Mouse (Mus musculus) forebrain, embryonic 16.5 days (tissue): ENCODE measurements around the gene Gfm2. TPM values are rescaled to one million over a fixed set of nuclear protein-coding genes. Genes with fewer than 3 reads are reported as not detected.

Source experiments
- ATAC-seq: fragments of 200-750 bp; cut with Nextera tagmentation; 2 replicates; pipeline ENCODE4 v1.8.0; 2017; ENCODE audit warnings: mild to moderate bottlenecking, moderate library complexity
- H3K27ac ChIP-seq: fragments of 300-500 bp; sonication (generic); 2 replicates; pipeline ENCODE4 v1.5.1; 2014; ENCODE audit warnings: low read length, control low read depth
- H3K27me3 ChIP-seq: fragments of 300-500 bp; sonication (generic); replicated peaks from 2 replicates; pipeline ENCODE4 v1.6.1; 2014; ENCODE audit warnings: low read length; ENCODE audit not compliant: control insufficient read depth, insufficient read depth
- H3K36me3 ChIP-seq: fragments of 300-500 bp; sonication (generic); 2 replicates; pipeline ENCODE4 v1.6.1; 2014; ENCODE audit not compliant: control insufficient read depth, insufficient read depth
- H3K4me1 ChIP-seq: fragments of 300-500 bp; sonication (generic); replicated peaks from 2 replicates; pipeline ENCODE4 v1.6.1; 2014; ENCODE audit warnings: low read length; ENCODE audit not compliant: control insufficient read depth, insufficient read depth
- H3K4me2 ChIP-seq: fragments of 300-500 bp; sonication (generic); 2 replicates; pipeline ENCODE4 v1.6.1; 2014; ENCODE audit warnings: mild to moderate bottlenecking, low read length, control low read depth
- H3K4me3 ChIP-seq: fragments of 300-500 bp; sonication (generic); replicated peaks from 2 replicates; pipeline ENCODE4 v1.5.1; 2014; ENCODE audit warnings: mild to moderate bottlenecking, low read length, control low read depth
- H3K9ac ChIP-seq: fragments of 300-500 bp; sonication (generic); replicated peaks from 2 replicates; pipeline ENCODE4 v1.6.1; 2014; ENCODE audit warnings: low read depth, low read length, control low read depth
- H3K9me3 ChIP-seq: fragments of 300-500 bp; sonication (generic); 2 replicates; pipeline ENCODE4 v1.6.1; 2016; ENCODE audit warnings: low read length; ENCODE audit not compliant: control insufficient read depth
- WGBS: fragments of 180-500 bp; shearing (Covaris S2); extraction: QIAGEN DNeasy Blood & Tissue Kit; methylation state at CpG from one replicate; pipeline ENCODE4 v1.1.7; 2014; 5-methylcytosine and 5-hydroxymethylcytosine counted together
- polyA plus RNA-seq: library from polyadenylated mRNA; unstranded; fragments of >200 nt; fragmentation: Nextera tagmentation; extraction: Ambion mirVana; gene quantifications from 2 replicates; pipeline ENCODE4 v1.2.1, GENCODE M21; 2015

The Gfm2 gene
- polyA plus RNA-seq, 1 experiment from 2014 or later = 35.1 TPM

DNA sequence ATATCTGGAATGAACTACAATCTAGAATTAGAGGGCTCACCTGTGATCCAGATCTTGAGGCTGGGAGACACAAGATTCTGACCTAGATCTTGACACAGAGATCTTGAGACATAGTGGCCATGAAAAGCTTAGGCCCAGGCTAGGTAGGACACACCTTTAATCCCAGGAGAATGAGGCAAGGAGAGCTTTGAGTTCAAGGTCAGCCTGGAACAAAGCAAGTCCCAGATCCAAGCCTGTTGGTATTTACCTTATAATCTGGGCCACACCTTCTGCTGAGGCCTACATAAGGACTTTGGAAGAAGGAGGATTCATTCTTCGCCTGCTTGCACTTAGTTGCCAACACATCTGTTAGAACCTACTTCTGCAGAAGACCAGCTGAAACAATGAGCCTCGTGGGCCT, 61.4 kb downstream of the Gfm2 start:
- no peak overlapping the region for H3K4me3 ChIP-seq
- H3K9me3 ChIP-seq = no peaks in the 10 kb centered on the region
- 82% methylated on average over 2 of the region's 2 CpGs for WGBS
- H3K27me3 ChIP-seq = no peaks in the 10 kb centered on the region
- peaks cover 10% of the 10 kb centered on the region for H3K4me1 ChIP-seq
- H3K36me3 ChIP-seq = no peaks in the 10 kb centered on the region
- H3K4me2 ChIP-seq = no peak overlapping the region
- H3K9ac ChIP-seq = no peak overlapping the region
- ATAC-seq = no peak
- H3K27ac ChIP-seq = no peak overlapping the region

DNA sequence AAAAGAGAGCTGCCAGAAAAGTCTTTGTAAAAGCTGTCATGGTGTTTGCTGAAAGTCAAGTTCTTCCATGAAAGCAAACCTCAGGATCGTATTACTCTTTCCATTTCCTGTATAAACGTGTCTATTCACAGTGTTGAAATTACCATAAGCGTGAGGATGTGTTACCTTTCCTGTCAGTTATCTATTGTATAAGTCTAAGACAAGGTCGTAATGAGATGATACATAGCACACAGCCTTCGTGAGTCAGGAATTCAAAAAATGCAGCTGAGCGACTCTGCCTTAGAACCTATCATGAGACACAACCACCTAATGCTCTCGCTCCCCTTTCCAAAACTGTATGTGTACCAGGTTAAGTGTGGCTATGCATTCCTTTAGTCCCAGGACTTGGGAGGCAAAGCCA, 63.3 kb downstream of the Gfm2 start:
- no peak for ATAC-seq
- Histone ChIP-seq H3K36me3 (no peaks in the 10 kb centered on the region), H3K4me3 (no peak overlapping the region), H3K9ac (no peak overlapping the region), H3K9me3 (no peaks in the 10 kb centered on the region), H3K4me1 (peaks cover 17% of the 10 kb centered on the region), H3K4me2 (no peak overlapping the region), H3K27me3 (no peaks in the 10 kb centered on the region), H3K27ac (no peak overlapping the region)
- 76% methylated on average over 7 of the region's 7 CpGs for WGBS

DNA sequence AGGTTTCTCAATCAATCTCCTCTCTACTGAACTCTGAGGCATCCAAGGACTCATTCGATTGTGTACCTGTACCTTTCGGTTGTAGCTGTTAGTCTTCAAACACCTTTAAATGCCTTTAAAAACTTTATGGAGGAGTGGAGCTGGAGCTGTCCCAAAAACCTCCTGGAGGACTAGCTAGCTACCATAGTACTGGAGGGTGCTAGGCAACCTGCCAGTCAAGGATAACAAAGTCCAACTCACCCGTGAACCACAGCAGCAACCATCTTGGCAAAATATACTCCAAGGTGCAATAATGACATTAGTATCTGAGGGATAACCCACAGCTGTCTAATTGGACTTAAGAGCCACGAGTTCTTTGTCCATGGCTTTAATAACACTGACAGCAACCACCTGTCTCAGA, 64.2 kb downstream of the Gfm2 start:
- H3K27me3 ChIP-seq = no peaks in the 10 kb centered on the region
- H3K4me1 ChIP-seq = peaks cover 14% of the 10 kb centered on the region
- no peak overlapping the region for H3K4me3 ChIP-seq
- 71% methylated on average over 4 of the region's 4 CpGs for WGBS
- ATAC-seq = no peak
- no peaks in the 10 kb centered on the region for H3K9me3 ChIP-seq
- no peak overlapping the region for H3K9ac ChIP-seq
- H3K4me2 ChIP-seq = no peak overlapping the region
- H3K36me3 ChIP-seq = no peaks in the 10 kb centered on the region
- no peak overlapping the region for H3K27ac ChIP-seq

DNA sequence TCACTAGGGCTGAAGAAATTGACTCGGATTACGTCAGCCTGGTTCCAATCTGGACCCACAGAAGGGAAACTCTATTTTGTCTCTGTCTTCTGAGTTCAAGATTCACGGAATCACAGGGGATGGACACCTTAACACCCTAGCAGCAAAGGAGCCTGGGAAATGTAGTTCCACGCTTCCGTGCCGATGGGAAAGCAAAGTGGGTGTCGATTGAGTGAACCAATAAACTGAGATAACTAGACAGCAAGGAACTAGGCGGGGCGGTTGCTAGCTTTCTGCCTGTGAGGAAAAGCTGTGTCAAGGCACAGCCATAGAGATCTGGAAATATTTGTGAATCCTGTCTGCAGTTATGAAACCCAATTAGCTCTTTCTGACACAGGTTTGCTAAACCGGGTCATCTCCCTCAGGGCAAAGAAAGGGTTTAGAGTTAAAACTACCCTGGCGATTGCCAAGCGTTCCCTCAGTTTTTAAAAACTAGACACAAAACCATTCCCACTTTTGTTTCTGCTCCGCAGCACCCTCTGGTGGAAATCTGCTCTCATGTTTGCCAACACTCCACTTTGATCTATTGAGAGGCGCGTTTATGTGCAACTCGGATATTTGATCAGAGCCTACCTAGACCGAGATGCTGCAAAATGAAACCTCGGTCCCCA, 67.4 kb downstream of the Gfm2 start:
- Histone ChIP-seq H3K4me3 (peak overlapping the region; percentile 38), H3K36me3 (no peaks in the 10 kb centered on the region), H3K4me2 (peak overlapping the region; percentile 63), H3K27ac (peak overlapping the region; percentile 67), H3K27me3 (no peaks in the 10 kb centered on the region), H3K9me3 (no peaks in the 10 kb centered on the region; the same call in 1 of the 2 replicates), H3K4me1 (peaks cover 7% of the 10 kb centered on the region; the same call in 1 of the 2 replicates), H3K9ac (0 out of 2 replicates have a peak overlapping the region, but pooled peaks have one; percentile 13)
- WGBS = 12% methylated on average over 18 of the region's 18 CpGs
- peak; percentile 85 for ATAC-seq

DNA sequence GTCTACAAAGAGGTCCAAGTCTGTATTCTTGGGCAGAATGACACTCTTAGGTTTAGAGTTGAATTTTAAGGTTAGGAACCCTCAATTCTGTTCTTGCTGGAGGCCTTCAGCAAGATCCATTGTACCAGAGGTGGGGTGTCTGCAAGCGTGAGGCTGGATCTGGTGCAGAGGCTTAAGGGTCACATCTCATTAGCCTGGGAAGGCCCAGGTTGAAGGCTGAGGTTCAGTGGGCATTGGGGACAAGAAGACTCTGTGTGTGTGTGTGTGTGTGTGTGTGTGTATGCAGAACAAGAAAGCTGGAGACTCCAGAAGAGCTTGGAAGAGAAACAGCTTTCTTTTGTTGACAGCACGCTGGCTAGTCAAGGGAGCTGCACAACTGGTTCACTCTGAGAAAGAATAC, 68.3 kb downstream of the Gfm2 start:
- no peak overlapping the region for H3K9ac ChIP-seq
- no peak for ATAC-seq
- no peaks in the 10 kb centered on the region for H3K36me3 ChIP-seq
- WGBS = 90% methylated on average over 2 of the region's 2 CpGs
- H3K27ac ChIP-seq = no peak overlapping the region
- H3K9me3 ChIP-seq = peaks cover 3% of the 10 kb centered on the region; the same call in 1 of the 2 replicates
- no peak overlapping the region for H3K4me2 ChIP-seq
- peaks cover 7% of the 10 kb centered on the region; the same call in 1 of the 2 replicates for H3K4me1 ChIP-seq
- H3K27me3 ChIP-seq = no peaks in the 10 kb centered on the region
- H3K4me3 ChIP-seq = no peak overlapping the region

DNA sequence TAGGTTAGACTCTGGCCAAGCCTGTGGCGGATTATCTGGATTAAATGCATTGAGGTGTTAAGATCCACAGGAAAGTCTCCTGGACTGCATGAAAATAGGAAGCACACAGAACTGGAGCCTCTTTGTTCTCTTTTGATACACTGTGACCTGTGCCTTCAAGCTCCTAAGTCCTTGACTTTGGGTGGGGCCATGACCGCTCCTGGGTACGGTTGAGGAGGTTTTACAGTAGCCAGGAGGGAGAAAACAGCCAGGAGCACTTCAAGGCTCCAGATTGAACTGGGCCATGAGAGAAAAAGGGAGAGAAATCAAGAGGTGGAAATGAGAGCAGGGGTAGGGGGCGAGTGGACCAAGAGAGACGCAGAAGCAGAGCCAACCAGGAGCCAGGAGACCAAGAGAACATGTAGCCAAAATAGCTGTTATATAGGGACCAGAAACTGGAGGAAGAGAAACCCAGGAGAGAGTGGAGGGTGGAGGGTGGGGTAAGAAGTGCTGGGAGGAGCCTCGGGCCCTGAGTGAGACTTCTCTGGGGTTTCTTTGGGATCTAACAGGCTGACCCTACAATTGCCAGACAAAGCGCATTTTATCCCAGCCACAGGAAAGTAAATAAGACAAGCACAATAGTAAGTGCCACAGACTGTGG, 69.9 kb downstream of the Gfm2 start:
- Histone ChIP-seq H3K4me2 (no peak overlapping the region), H3K9ac (no peak overlapping the region), H3K27ac (no peak overlapping the region), H3K9me3 (peaks cover 3% of the 10 kb centered on the region; the same call in 1 of the 2 replicates), H3K27me3 (no peaks in the 10 kb centered on the region), H3K4me3 (no peak overlapping the region), H3K36me3 (no peaks in the 10 kb centered on the region), H3K4me1 (peaks cover 7% of the 10 kb centered on the region; the same call in 1 of the 2 replicates)
- no peak for ATAC-seq
- 83% methylated on average over 7 of the region's 7 CpGs for WGBS

DNA sequence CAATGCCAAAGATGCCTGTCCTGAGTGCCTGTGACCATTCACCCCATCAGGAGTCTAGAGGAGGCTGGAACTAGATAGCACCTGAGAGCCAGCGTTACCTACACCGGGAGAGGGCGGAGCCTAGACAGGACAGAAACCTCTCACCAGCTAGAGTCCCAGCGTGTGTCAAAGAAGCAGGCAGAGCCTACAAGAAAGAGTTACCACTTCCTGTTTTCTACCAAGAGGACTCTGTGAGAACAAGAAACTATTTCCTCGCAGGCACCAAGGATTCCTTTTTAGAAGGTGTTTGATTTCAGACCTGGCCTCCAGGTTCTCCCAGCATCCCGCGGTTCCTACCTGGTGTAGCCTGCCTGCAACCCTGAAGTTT, 70.4 kb downstream of the Gfm2 start:
- ATAC-seq = no peak
- no peaks in the 10 kb centered on the region for H3K27me3 ChIP-seq
- no peaks in the 10 kb centered on the region for H3K36me3 ChIP-seq
- no peak overlapping the region for H3K4me3 ChIP-seq
- peaks cover 3% of the 10 kb centered on the region; the same call in 1 of the 2 replicates for H3K9me3 ChIP-seq
- H3K4me1 ChIP-seq = peaks cover 7% of the 10 kb centered on the region; the same call in 1 of the 2 replicates
- 60% methylated on average over 7 of the region's 7 CpGs for WGBS
- H3K27ac ChIP-seq = no peak overlapping the region
- H3K4me2 ChIP-seq = no peak overlapping the region
- H3K9ac ChIP-seq = no peak overlapping the region

DNA sequence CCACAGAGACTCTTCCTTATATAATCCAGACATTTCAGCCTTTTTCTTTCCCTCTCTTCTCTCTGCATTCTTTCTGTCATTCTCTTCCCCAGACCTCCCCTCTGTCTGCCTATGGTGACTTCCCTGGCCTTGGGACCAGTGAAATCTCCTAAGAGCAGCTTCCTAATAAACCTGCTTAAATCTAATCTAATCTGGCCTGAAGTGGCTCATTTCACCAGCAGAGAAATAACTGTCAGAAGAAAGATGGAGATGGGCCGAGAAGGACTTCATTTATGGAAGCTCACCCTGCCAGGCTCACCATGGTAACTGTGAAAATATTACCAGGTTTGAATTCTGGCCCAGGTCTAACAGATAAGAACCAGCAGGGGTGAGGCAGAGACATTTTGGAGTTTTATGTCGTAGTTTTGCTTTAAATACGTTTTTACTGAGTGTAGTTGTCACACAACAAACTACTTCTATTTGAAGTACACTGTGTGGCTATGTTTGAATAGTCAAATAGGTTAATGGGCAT, 70.8 kb downstream of the Gfm2 start:
- Histone ChIP-seq H3K4me3 (no peak overlapping the region), H3K4me1 (peaks cover 7% of the 10 kb centered on the region; the same call in 1 of the 2 replicates), H3K9me3 (peaks cover 3% of the 10 kb centered on the region; the same call in 1 of the 2 replicates), H3K27me3 (no peaks in the 10 kb centered on the region), H3K27ac (no peak overlapping the region), H3K4me2 (no peak overlapping the region), H3K36me3 (no peaks in the 10 kb centered on the region), H3K9ac (no peak overlapping the region)
- 75% methylated on average over 3 of the region's 3 CpGs for WGBS
- no peak for ATAC-seq

DNA sequence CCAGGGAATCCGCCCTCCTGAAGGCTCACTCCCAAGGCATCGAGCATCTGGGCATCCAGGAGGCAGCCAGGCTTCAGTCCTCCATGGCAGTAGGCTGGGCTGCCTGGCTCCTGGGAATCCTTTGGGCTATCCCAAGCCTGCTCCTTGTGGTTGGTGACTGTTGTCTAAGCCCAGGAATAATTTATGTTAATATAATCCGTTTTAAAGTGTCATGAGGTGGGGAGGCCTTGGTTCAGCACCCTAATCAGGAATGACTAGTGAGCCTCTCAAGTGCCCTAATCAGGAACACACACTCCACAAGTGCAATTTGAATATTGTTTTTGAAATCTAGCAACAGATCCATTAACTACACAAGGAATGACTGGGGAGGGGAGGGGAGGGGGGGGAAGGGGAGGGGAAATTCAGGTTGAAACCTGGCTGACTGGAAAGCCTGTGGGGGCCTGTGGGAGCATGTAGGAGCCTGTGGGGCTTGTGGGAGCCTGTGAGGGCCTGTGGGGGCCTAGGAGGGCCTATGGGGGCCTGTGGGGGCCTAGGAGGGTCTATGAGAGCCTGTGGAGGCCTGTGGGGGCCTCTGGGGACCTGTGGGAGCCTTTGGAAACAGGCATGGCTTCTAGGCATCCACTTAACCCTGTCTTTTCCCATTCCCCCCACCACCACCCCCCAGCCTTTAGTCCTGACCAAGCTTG, 77.0 kb downstream of the Gfm2 start:
- Histone ChIP-seq H3K4me1 (no peaks in the 10 kb centered on the region; the same call in 1 of the 2 replicates), H3K27ac (no peak overlapping the region), H3K4me2 (no peak overlapping the region), H3K9ac (no peak overlapping the region), H3K27me3 (no peaks in the 10 kb centered on the region), H3K4me3 (no peak overlapping the region), H3K9me3 (peaks cover 3% of the 10 kb centered on the region; the same call in 1 of the 2 replicates), H3K36me3 (no peaks in the 10 kb centered on the region)
- peak; percentile 49 for ATAC-seq
- 55% methylated on average over 3 of the region's 3 CpGs for WGBS
